Mouse (Mus musculus) ES-E14 (cell line): ENCODE results near the gene Mrpl22.

Source experiments
- CHD2 ChIP-seq: IDR thresholded peaks from 2 replicates; pipeline ENCODE4 v1.6.1; 2014; ENCODE audit warnings: mild to moderate bottlenecking, low read depth, low read length, inconsistent platforms
- HCFC1 ChIP-seq: IDR thresholded peaks from 2 replicates; pipeline ENCODE4 v1.6.1; 2012; ENCODE audit warnings: low read length, inconsistent platforms, borderline replicate concordance; ENCODE audit not compliant: insufficient read depth
- MAFK ChIP-seq: IDR thresholded peaks from 2 replicates; pipeline ENCODE4 v1.6.1; 2014; ENCODE audit warnings: mild to moderate bottlenecking, low read depth, low read length, inconsistent platforms; ENCODE audit not compliant: insufficient read depth
- ZNF384 ChIP-seq: IDR thresholded peaks from 2 replicates; pipeline ENCODE4 v1.6.1; 2012; ENCODE audit warnings: low read depth, low read length, inconsistent platforms

DNA sequence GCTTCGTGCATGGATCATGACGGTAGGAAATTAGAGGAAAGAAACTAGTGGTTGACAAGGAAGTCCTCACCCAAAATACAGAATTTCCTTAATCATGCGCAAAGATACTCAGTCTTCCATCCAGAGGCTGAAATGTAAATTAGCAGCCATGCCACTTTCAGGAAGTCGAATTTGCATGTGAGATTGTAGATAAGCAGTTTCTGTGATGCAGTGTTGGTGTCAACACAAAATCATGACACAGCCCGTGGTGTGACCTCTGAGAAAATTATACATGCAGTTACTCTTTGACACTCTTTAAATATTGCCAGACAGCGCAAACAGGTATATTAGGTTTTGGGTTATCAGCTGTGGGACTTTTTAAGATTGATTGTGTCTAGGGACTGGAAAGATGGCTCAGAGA is 18.2 kb downstream of the Mrpl22 start:
- TF ChIP-seq MAFK (no peak), CHD2 (no peak), ZNF384 (no peak), HCFC1 (no peak)
